Mouse (Mus musculus) heart, adult 2 months (tissue): ENCODE measurements around the gene Kirrel2. TPM values are rescaled to one million over a fixed set of nuclear protein-coding genes. Genes with fewer than 3 reads are reported as not detected.

Experiments
- DNase-seq, 2 experiments: peaks; one replicate each; pipeline ENCODE4 v3.0.0; 2021
- H3K27ac ChIP-seq: fragments of 200-600 bp; 2 replicates; pipeline ENCODE4 v1.8.1; 2022
- H3K27me3 ChIP-seq: fragments of 200-500 bp; 2 replicates; pipeline ENCODE4 v1.6.1; 2012; ENCODE audit warnings: mild to moderate bottlenecking, low read length, inconsistent platforms, mixed read lengths; ENCODE audit not compliant: control insufficient read depth, insufficient read depth
- H3K36me3 ChIP-seq: fragments of 200-500 bp; 2 replicates; pipeline ENCODE4 v1.6.1; 2012; ENCODE audit warnings: low read length, inconsistent platforms; ENCODE audit not compliant: control insufficient read depth, insufficient read depth
- H3K4me1 ChIP-seq: fragments of 200-500 bp; 2 replicates; pipeline ENCODE4 v1.6.1; 2011; ENCODE audit warnings: low read length; ENCODE audit not compliant: control insufficient read depth, insufficient read depth
- H3K4me3 ChIP-seq: fragments of 200-600 bp; 2 replicates; pipeline ENCODE4 v1.8.1; 2022
- H3K79me2 ChIP-seq: fragments of 200-500 bp; replicated peaks from 2 replicates; pipeline ENCODE4 v1.6.1; 2012; ENCODE audit warnings: mild to moderate bottlenecking, inconsistent platforms, low read length, moderate library complexity, mixed read lengths; ENCODE audit not compliant: control insufficient read depth, insufficient read depth
- H3K9ac ChIP-seq: fragments of 200-500 bp; 2 replicates; pipeline ENCODE4 v1.6.1; 2012; ENCODE audit warnings: low read depth, mild to moderate bottlenecking, control low read depth, inconsistent platforms, low read length, mixed read lengths
- CTCF ChIP-seq: fragments of 200-600 bp; IDR thresholded peaks from 2 replicates; pipeline ENCODE4 v1.8.1; 2022; ENCODE audit warnings: antibody characterized with exemption, mild to moderate bottlenecking, moderate library complexity
- EP300 ChIP-seq: fragments of 200-500 bp; IDR thresholded peaks from 2 replicates; pipeline ENCODE4 v1.6.1; 2011; ENCODE audit warnings: low read depth, low read length, control low read depth; ENCODE audit not compliant: insufficient read depth
- POLR2A ChIP-seq: fragments of 200-500 bp; IDR thresholded peaks from 2 replicates; pipeline ENCODE4 v1.6.1; 2011; ENCODE audit warnings: mild to moderate bottlenecking, low read depth, low read length, control low read depth; ENCODE audit not compliant: insufficient read depth
- WGBS: fragments of 180-500 bp; shearing (Covaris S2); methylation state at CpG from one replicate; pipeline ENCODE4 v1.1.7; 2018; 5-methylcytosine and 5-hydroxymethylcytosine counted together
- intact Hi-C: fragments of 180-260 bp; cut with DNase I; formaldehyde crosslinking; loops from one replicate; pipeline ENCODE4 v1.15.1; 2025
- polyA plus RNA-seq: library from polyadenylated mRNA; depleted of rRNA; stranded (reverse); fragments of >200 nt; gene quantifications from 2 replicates; pipeline ENCODE4 v1.2.3, GENCODE M21; 2012
- total RNA-seq, 2 experiments: library from RNA; stranded (reverse); gene quantifications; 2 replicates each; pipeline ENCODE4 v1.2.3; 2021

The Kirrel2 gene
- total and polyA plus RNA-seq, 3 experiments: not detected

GRCm38 (mm10) chr7:30422560-30422959 is 34.9 kb downstream of the Kirrel2 start:
- Histone ChIP-seq H3K9ac (peak overlapping the region; percentile 7), H3K4me1 (peaks cover 2% of the 10 kb centered on the region; the same call in 1 of the 2 replicates), H3K4me3 (peak overlapping the region; percentile 64), H3K79me2 (no peaks in the 10 kb centered on the region), H3K27me3 (no peaks in the 10 kb centered on the region), H3K36me3 (no peaks in the 10 kb centered on the region), H3K27ac (peak overlapping the region; percentile 66)
- 5% methylated on average over 9 of the region's 9 CpGs for WGBS
- intact Hi-C loops: no loop called here
- DNase-seq: peak in 1 of 2 experiments; percentile 28
- TF ChIP-seq POLR2A: no peak
- no peak for TF ChIP-seq CTCF
- no peak for TF ChIP-seq EP300

- peak; percentile 83 to 90 for DNase-seq
- H3K27me3 ChIP-seq: no peaks in the 10 kb centered on the region
- H3K79me2 ChIP-seq: no peaks in the 10 kb centered on the region
- WGBS: under 1% methylated on average over 45 of the region's 45 CpGs
- intact Hi-C loops: no loop called here
- H3K9ac ChIP-seq: peak overlapping the region; percentile 7
- H3K36me3 ChIP-seq: no peaks in the 10 kb centered on the region
- H3K4me1 ChIP-seq: peaks cover 2% of the 10 kb centered on the region; the same call in 1 of the 2 replicates
- peak overlapping the region; percentile 66 for H3K27ac ChIP-seq
- peak overlapping the region; percentile 64 for H3K4me3 ChIP-seq
- TF ChIP-seq CTCF: no peak
- no peak for TF ChIP-seq POLR2A
- TF ChIP-seq EP300: no peak
Observed at GRCm38 (mm10) chr7:30421890-30422435, 35.5 kb downstream of the Kirrel2 start.

- H3K4me1 ChIP-seq: peaks cover 2% of the 10 kb centered on the region; the same call in 1 of the 2 replicates
- peak within 1 kb of the TSS; percentile 66 for H3K27ac ChIP-seq
- H3K36me3 ChIP-seq: no peaks in the 10 kb centered on the region
- TF ChIP-seq POLR2A (no peak), EP300 (no peak), CTCF (no peak)
- no peaks in the 10 kb centered on the region for H3K27me3 ChIP-seq
- peak within 1 kb of the TSS; percentile 7 for H3K9ac ChIP-seq
- H3K79me2 ChIP-seq: no peaks in the 10 kb centered on the region
- peak; percentile 82 to 83 for DNase-seq
- peak within 1 kb of the TSS; percentile 64 for H3K4me3 ChIP-seq
- 9% methylated on average over 31 of the region's 31 CpGs for whole genome bisulfite sequencing
- intact Hi-C loops: no loop called here
Observed at GRCm38 (mm10) chr7:30421175-30421889, 36.2 kb downstream of the Kirrel2 start, which contains the start of gene Nfkbid. Gene Nfkbid, plus strand, starts transcription at chr7:30421732.

DNA sequence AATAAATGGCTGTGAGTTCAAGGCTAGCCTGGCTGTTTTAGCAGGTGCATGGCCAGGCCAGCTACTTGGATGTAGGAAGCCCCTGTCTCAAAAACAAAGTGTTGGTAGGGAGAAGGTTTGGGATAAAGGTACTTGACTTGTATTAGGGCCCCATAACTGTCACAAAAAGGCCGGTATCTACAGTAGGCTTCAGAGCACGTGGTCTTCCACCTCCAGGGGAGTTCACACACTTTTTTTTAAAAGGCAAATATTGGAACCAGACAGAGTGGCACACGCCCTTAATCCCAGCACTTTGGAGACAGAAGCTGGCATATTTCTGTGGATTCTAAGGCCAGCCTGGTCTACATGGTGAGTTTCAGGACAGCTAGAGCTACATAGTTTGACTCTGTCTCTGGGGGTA is 36.8 kb downstream of the Kirrel2 start:
- intact Hi-C loops: no loop called here
- Histone ChIP-seq H3K4me1 (peaks cover 2% of the 10 kb centered on the region; the same call in 1 of the 2 replicates), H3K27ac (no peak overlapping the region), H3K4me3 (no peak overlapping the region), H3K9ac (no peak overlapping the region), H3K79me2 (no peaks in the 10 kb centered on the region), H3K36me3 (no peaks in the 10 kb centered on the region), H3K27me3 (no peaks in the 10 kb centered on the region)
- 91% methylated on average over 3 of the region's 3 CpGs for whole genome bisulfite sequencing
- no peak for TF ChIP-seq CTCF
- no peak for TF ChIP-seq EP300
- TF ChIP-seq POLR2A: no peak
- no peak for DNase-seq

- Histone ChIP-seq H3K9ac (no peak within 1 kb of the TSS), H3K4me3 (no peak within 1 kb of the TSS), H3K79me2 (no peaks in the 10 kb centered on the region), H3K27me3 (no peaks in the 10 kb centered on the region), H3K27ac (no peak within 1 kb of the TSS; the same call in 1 of the 2 replicates), H3K36me3 (no peaks in the 10 kb centered on the region), H3K4me1 (peaks cover 2% of the 10 kb centered on the region; the same call in 1 of the 2 replicates)
- WGBS: 39% methylated on average over 10 of the region's 10 CpGs
- TF ChIP-seq EP300: no peak
- TF ChIP-seq POLR2A: no peak
- no peak for TF ChIP-seq CTCF
- DNase-seq: peak; percentile 39 to 66
- intact Hi-C loops: no loop called here
Observed at GRCm38 (mm10) chr7:30419561-30420499, 37.7 kb downstream of the Kirrel2 start, which contains the start of gene Hcst. Gene Hcst, minus strand, starts transcription at chr7:30419854.
